Mouse (Mus musculus): ENCODE data around the gene Bag5. TPM values are rescaled to one million over a fixed set of nuclear protein-coding genes. Genes with fewer than 3 reads are reported as not detected.

The Bag5 gene
- polyA plus RNA-seq, 1 experiment from 2014 or later, result 49.8 TPM

DNA sequence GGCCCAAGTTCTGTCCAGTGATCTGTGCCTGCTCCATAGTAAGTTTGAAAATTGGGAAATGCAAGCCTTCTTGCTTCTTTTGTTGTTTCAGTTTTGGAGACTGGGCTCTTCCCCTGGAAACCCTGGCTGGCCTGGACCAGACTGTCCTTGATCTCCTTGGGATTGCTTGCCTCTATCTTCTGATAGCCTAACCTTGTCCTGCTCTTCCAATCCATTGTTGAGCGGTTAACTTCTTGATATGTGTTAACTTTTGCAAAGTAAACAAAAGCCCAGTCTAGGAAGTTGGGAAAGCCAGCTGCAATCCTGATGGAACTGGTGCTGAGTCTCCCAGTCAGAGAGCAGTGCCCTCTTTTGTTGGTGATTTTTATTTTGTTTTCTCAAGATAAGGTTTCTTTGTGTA, 14.9 kb upstream of the Bag5 start:
- Histone ChIP-seq H3K9ac (replicated peaks; ENCODE audit: low read depth, low read length) (no peak overlapping the region), H3K36me3 (ENCODE audit: control insufficient read depth, insufficient read depth, low read length) (peaks cover 13% of the 10 kb centered on the region; the same call in 1 of the 2 replicates), H3K4me3 (ENCODE audit: low read depth, low read length) (no peak overlapping the region), H3K4me1 (ENCODE audit: control insufficient read depth, insufficient read depth, low read length) (no peaks in the 10 kb centered on the region), H3K27ac (ENCODE audit: low read length) (no peak overlapping the region), H3K9me3 (ENCODE audit: control insufficient read depth, low read depth, low read length) (no peaks in the 10 kb centered on the region), H3K4me2 (replicated peaks; ENCODE audit: low read depth, low read length) (no peak overlapping the region), H3K27me3 (ENCODE audit: control insufficient read depth, insufficient read depth, low read length) (no peaks in the 10 kb centered on the region)
- 81% methylated on average over 1 of the region's 1 CpGs for WGBS
- no peak for ATAC-seq (ENCODE audit: insufficient number of reproducible peaks, insufficient read depth, low FRiP score, low read depth)

GRCm38 (mm10) chr12:111726122-111726463, 13.0 kb upstream of the Bag5 start:
- Histone ChIP-seq H3K36me3 (ENCODE audit: control insufficient read depth, insufficient read depth, low read length) (peaks cover 13% of the 10 kb centered on the region; the same call in 1 of the 2 replicates), H3K27me3 (ENCODE audit: control insufficient read depth, insufficient read depth, low read length) (no peaks in the 10 kb centered on the region), H3K4me2 (replicated peaks; ENCODE audit: low read depth, low read length) (no peak overlapping the region), H3K9me3 (ENCODE audit: control insufficient read depth, low read depth, low read length) (no peaks in the 10 kb centered on the region), H3K4me3 (ENCODE audit: low read depth, low read length) (no peak overlapping the region), H3K27ac (ENCODE audit: low read length) (no peak overlapping the region), H3K4me1 (ENCODE audit: control insufficient read depth, insufficient read depth, low read length) (no peaks in the 10 kb centered on the region), H3K9ac (replicated peaks; ENCODE audit: low read depth, low read length) (no peak overlapping the region)
- ATAC-seq (ENCODE audit: insufficient number of reproducible peaks, insufficient read depth, low FRiP score, low read depth), result no peak
- WGBS, result 63% methylated on average over 4 of the region's 4 CpGs

- WGBS, result 79% methylated on average over 12 of the region's 12 CpGs
Observed at GRCm38 (mm10) chr12:111725338-111726121, 12.5 kb upstream of the Bag5 start.

GRCm38 (mm10) chr12:111724638-111725337, 11.7 kb upstream of the Bag5 start:
- H3K36me3 ChIP-seq (ENCODE audit: control insufficient read depth, insufficient read depth, low read length), result peaks cover 13% of the 10 kb centered on the region; the same call in 1 of the 2 replicates
- ATAC-seq (ENCODE audit: insufficient number of reproducible peaks, insufficient read depth, low FRiP score, low read depth), result no peak
- no peak overlapping the region for H3K27ac ChIP-seq (ENCODE audit: low read length)
- H3K4me1 ChIP-seq (ENCODE audit: control insufficient read depth, insufficient read depth, low read length), result no peaks in the 10 kb centered on the region
- no peak overlapping the region for H3K4me2 ChIP-seq (replicated peaks; ENCODE audit: low read depth, low read length)
- H3K4me3 ChIP-seq (ENCODE audit: low read depth, low read length), result no peak overlapping the region
- H3K9ac ChIP-seq (replicated peaks; ENCODE audit: low read depth, low read length), result no peak overlapping the region
- H3K9me3 ChIP-seq (ENCODE audit: control insufficient read depth, low read depth, low read length), result no peaks in the 10 kb centered on the region
- no peaks in the 10 kb centered on the region for H3K27me3 ChIP-seq (ENCODE audit: control insufficient read depth, insufficient read depth, low read length)
- WGBS, result 71% methylated on average over 6 of the region's 6 CpGs

More at GRCm38 (mm10) chr12:111725338-111726121, 12.5 kb upstream of the Bag5 start:
- H3K9me3 ChIP-seq (ENCODE audit: control insufficient read depth, low read depth, low read length), result no peaks in the 10 kb centered on the region
- no peak overlapping the region for H3K9ac ChIP-seq (replicated peaks; ENCODE audit: low read depth, low read length)
- no peaks in the 10 kb centered on the region for H3K4me1 ChIP-seq (ENCODE audit: control insufficient read depth, insufficient read depth, low read length)
- H3K36me3 ChIP-seq (ENCODE audit: control insufficient read depth, insufficient read depth, low read length), result peaks cover 13% of the 10 kb centered on the region; the same call in 1 of the 2 replicates
- no peaks in the 10 kb centered on the region for H3K27me3 ChIP-seq (ENCODE audit: control insufficient read depth, insufficient read depth, low read length)
- H3K4me2 ChIP-seq (replicated peaks; ENCODE audit: low read depth, low read length), result no peak overlapping the region
- no peak overlapping the region for H3K4me3 ChIP-seq (ENCODE audit: low read depth, low read length)
- H3K27ac ChIP-seq (ENCODE audit: low read length), result no peak overlapping the region
- ATAC-seq (ENCODE audit: insufficient number of reproducible peaks, insufficient read depth, low FRiP score, low read depth), result no peak

DNA sequence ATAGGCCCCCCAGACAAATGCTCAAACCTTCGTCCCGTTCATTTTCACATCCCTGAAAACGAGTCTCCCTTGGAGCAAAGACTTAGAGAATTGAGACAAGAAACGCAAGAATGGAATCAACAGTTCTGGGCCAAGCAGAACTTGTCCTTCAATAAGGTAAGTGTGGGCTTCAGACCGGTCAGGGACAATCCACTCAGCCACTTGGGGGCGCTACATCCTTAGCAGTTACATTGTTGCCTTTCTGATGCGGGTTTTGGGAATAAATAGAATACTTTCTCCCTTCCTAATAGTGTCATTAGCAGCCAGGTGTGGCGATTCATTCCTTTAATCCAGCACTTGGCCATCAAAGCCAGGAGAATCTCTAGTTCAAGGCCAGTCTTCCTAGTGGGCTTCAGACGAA, 9.6 kb upstream of the Bag5 start:
- Histone ChIP-seq H3K4me2 (replicated peaks; ENCODE audit: low read depth, low read length) (no peak overlapping the region), H3K4me1 (ENCODE audit: control insufficient read depth, insufficient read depth, low read length) (no peaks in the 10 kb centered on the region), H3K27ac (ENCODE audit: low read length) (no peak overlapping the region), H3K4me3 (ENCODE audit: low read depth, low read length) (no peak overlapping the region), H3K9me3 (ENCODE audit: control insufficient read depth, low read depth, low read length) (no peaks in the 10 kb centered on the region), H3K9ac (replicated peaks; ENCODE audit: low read depth, low read length) (no peak overlapping the region), H3K27me3 (ENCODE audit: control insufficient read depth, insufficient read depth, low read length) (no peaks in the 10 kb centered on the region), H3K36me3 (ENCODE audit: control insufficient read depth, insufficient read depth, low read length) (peaks cover 13% of the 10 kb centered on the region; the same call in 1 of the 2 replicates)
- 73% methylated on average over 9 of the region's 9 CpGs for WGBS
- ATAC-seq (ENCODE audit: insufficient number of reproducible peaks, insufficient read depth, low FRiP score, low read depth), result no peak

GRCm38 (mm10) chr12:111720222-111720621, 7.2 kb upstream of the Bag5 start:
- H3K4me1 ChIP-seq (ENCODE audit: control insufficient read depth, insufficient read depth, low read length), result no peaks in the 10 kb centered on the region
- no peak overlapping the region for H3K9ac ChIP-seq (replicated peaks; ENCODE audit: low read depth, low read length)
- no peak for ATAC-seq (ENCODE audit: insufficient number of reproducible peaks, insufficient read depth, low FRiP score, low read depth)
- WGBS, result 90% methylated on average over 4 of the region's 4 CpGs
- H3K27me3 ChIP-seq (ENCODE audit: control insufficient read depth, insufficient read depth, low read length), result no peaks in the 10 kb centered on the region
- no peak overlapping the region for H3K4me3 ChIP-seq (ENCODE audit: low read depth, low read length)
- no peak overlapping the region for H3K27ac ChIP-seq (ENCODE audit: low read length)
- H3K4me2 ChIP-seq (replicated peaks; ENCODE audit: low read depth, low read length), result no peak overlapping the region
- H3K36me3 ChIP-seq (ENCODE audit: control insufficient read depth, insufficient read depth, low read length), result peaks cover 13% of the 10 kb centered on the region; the same call in 1 of the 2 replicates
- no peaks in the 10 kb centered on the region for H3K9me3 ChIP-seq (ENCODE audit: control insufficient read depth, low read depth, low read length)

- Histone ChIP-seq H3K9ac (replicated peaks; ENCODE audit: low read depth, low read length) (no peak overlapping the region), H3K27ac (ENCODE audit: low read length) (no peak overlapping the region), H3K4me3 (ENCODE audit: low read depth, low read length) (no peak overlapping the region), H3K4me2 (replicated peaks; ENCODE audit: low read depth, low read length) (no peak overlapping the region), H3K4me1 (ENCODE audit: control insufficient read depth, insufficient read depth, low read length) (no peaks in the 10 kb centered on the region; the same call in 1 of the 2 replicates), H3K9me3 (ENCODE audit: control insufficient read depth, low read depth, low read length) (no peaks in the 10 kb centered on the region), H3K27me3 (ENCODE audit: control insufficient read depth, insufficient read depth, low read length) (no peaks in the 10 kb centered on the region), H3K36me3 (ENCODE audit: control insufficient read depth, insufficient read depth, low read length) (peaks cover 3% of the 10 kb centered on the region; the same call in 1 of the 2 replicates)
- ATAC-seq (ENCODE audit: insufficient number of reproducible peaks, insufficient read depth, low FRiP score, low read depth), result no peak
- WGBS, result 52% methylated on average over 8 of the region's 8 CpGs
Observed at GRCm38 (mm10) chr12:111718656-111719055, 5.6 kb upstream of the Bag5 start.

GRCm38 (mm10) chr12:111716505-111716904, 3.4 kb upstream of the Bag5 start:
- H3K4me2 ChIP-seq (replicated peaks; ENCODE audit: low read depth, low read length), result no peak overlapping the region
- H3K36me3 ChIP-seq (ENCODE audit: control insufficient read depth, insufficient read depth, low read length), result no peaks in the 10 kb centered on the region
- H3K4me3 ChIP-seq (ENCODE audit: low read depth, low read length), result no peak overlapping the region
- ATAC-seq (ENCODE audit: insufficient number of reproducible peaks, insufficient read depth, low FRiP score, low read depth), result no peak
- H3K4me1 ChIP-seq (ENCODE audit: control insufficient read depth, insufficient read depth, low read length), result peaks cover 6% of the 10 kb centered on the region; the same call in 1 of the 2 replicates
- no peaks in the 10 kb centered on the region for H3K9me3 ChIP-seq (ENCODE audit: control insufficient read depth, low read depth, low read length)
- no peak overlapping the region for H3K27ac ChIP-seq (ENCODE audit: low read length)
- WGBS, result 93% methylated on average over 7 of the region's 7 CpGs
- H3K9ac ChIP-seq (replicated peaks; ENCODE audit: low read depth, low read length), result no peak overlapping the region
- no peaks in the 10 kb centered on the region for H3K27me3 ChIP-seq (ENCODE audit: control insufficient read depth, insufficient read depth, low read length)
